Mouse (Mus musculus) erythroblast, embryonic 14.5 days (primary cell): ENCODE data around the gene Oas1g. TPM values are rescaled to one million over a fixed set of nuclear protein-coding genes. Genes with fewer than 3 reads are reported as not detected.
"Not testable (repeated sequence)": the region's sequence is repeated elsewhere in the genome, so short reads cannot be mapped to it uniquely, and the experiment has no call there.

Experiments
- H3K27me3 ChIP-seq: 2 replicates; pipeline ENCODE4 v1.6.1; 2012; ENCODE audit warnings: inconsistent platforms; ENCODE audit not compliant: control insufficient read depth
- H3K36me3 ChIP-seq: 2 replicates; pipeline ENCODE4 v1.6.1; 2012; ENCODE audit warnings: mild to moderate bottlenecking, inconsistent platforms; ENCODE audit not compliant: control insufficient read depth
- H3K4me1 ChIP-seq: 2 replicates; pipeline ENCODE4 v1.6.1; 2012; ENCODE audit warnings: inconsistent platforms; ENCODE audit not compliant: control insufficient read depth
- H3K4me3 ChIP-seq: replicated peaks from 2 replicates; pipeline ENCODE3; 2012; ENCODE audit warnings: moderate library complexity, mild to moderate bottlenecking, inconsistent platforms
- H3K9me3 ChIP-seq: 2 replicates; pipeline ENCODE4 v1.6.1; 2012; ENCODE audit warnings: low read length, inconsistent platforms, mixed read lengths; ENCODE audit not compliant: control insufficient read depth
- GATA1 ChIP-seq: IDR thresholded peaks from 2 replicates; pipeline ENCODE4 v1.6.1; 2012; ENCODE audit warnings: low read length, inconsistent platforms, mixed read lengths
- TAL1 ChIP-seq: IDR thresholded peaks from 3 replicates; pipeline ENCODE4 v1.6.1; 2012; ENCODE audit warnings: low read length, inconsistent platforms, mixed read lengths
- polyA plus RNA-seq: library from polyadenylated mRNA; stranded (reverse); fragments of >175 nt; gene quantifications from 2 replicates; pipeline ENCODE4 v1.2.3, GENCODE M21; 2012

The Oas1g gene
- polyA plus RNA-seq, 1 experiment: not detected

DNA sequence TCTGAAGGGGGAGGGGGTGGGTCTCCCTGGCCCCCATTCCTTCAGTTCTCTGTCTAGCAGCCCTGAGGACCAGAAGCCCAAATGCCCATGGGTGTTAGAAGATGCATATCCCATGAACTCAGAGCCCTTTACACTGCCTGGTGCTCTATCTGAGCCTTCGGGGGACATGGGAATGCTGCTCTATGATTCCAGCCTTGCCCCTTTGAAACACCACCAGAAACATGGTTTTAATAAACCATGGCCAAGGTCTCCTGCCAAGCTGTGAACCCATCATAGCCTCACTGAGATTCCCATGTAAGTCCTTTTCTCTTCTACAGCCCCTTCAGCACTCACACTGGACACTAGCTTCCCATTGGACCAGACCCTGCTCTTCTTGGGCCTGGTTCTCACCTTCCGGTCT lies 2.6 kb upstream of the Oas1g start:
- Histone ChIP-seq H3K36me3 (no peaks in the 10 kb centered on the region), H3K27me3 (no peaks in the 10 kb centered on the region), H3K4me1 (no peaks in the 10 kb centered on the region), H3K9me3 (peaks cover 2% of the 10 kb centered on the region; the same call in 1 of the 2 replicates), H3K4me3 (no peak overlapping the region)
- no peak for TF ChIP-seq TAL1
- no peak for TF ChIP-seq GATA1

GRCm38 (mm10) chr5:120888294-120888815 lies 942 bp upstream of the Oas1g start:
- not testable (repeated sequence) for H3K4me3 ChIP-seq, H3K36me3 ChIP-seq, H3K4me1 ChIP-seq, H3K9me3 ChIP-seq, H3K27me3 ChIP-seq

- TF ChIP-seq TAL1: no peak
- TF ChIP-seq GATA1: no peak
- Histone ChIP-seq H3K4me3 (no peak overlapping the region), H3K36me3 (no peaks in the 10 kb centered on the region)
Observed at GRCm38 (mm10) chr5:120887831-120888230, 418 bp upstream of the Oas1g start.

GRCm38 (mm10) chr5:120881681-120882080 lies 5.7 kb downstream of the Oas1g start:
- not testable (repeated sequence) for H3K36me3 ChIP-seq, H3K27me3 ChIP-seq, H3K4me1 ChIP-seq, H3K9me3 ChIP-seq, H3K4me3 ChIP-seq

More at GRCm38 (mm10) chr5:120887831-120888230, 418 bp upstream of the Oas1g start:
- no peaks in the 10 kb centered on the region for H3K27me3 ChIP-seq
- H3K9me3 ChIP-seq: peaks cover 2% of the 10 kb centered on the region; the same call in 1 of the 2 replicates
- H3K4me1 ChIP-seq: no peaks in the 10 kb centered on the region

DNA sequence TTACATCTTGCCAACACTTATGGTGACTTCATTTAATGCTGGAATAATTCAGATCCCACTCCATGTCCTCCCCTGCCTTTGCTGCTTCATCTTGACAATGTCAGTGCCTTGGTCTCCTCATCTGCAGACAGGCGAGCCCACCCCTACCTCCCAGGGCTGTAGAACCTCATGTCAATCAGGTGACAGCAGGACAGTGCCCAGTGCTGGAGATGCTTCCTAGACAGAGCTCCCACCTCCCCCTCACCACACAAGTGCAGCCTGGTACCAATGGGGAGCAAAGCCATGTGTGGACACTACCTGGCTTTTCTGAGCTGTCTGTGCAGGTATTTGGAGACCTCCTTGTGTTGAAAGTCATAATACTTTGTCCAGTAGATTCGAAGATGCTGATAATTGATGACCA lies 8.6 kb downstream of the Oas1g start:
- H3K9me3 ChIP-seq, H3K27me3 ChIP-seq, H3K4me1 ChIP-seq, H3K4me3 ChIP-seq, H3K36me3 ChIP-seq: not testable (repeated sequence)

DNA sequence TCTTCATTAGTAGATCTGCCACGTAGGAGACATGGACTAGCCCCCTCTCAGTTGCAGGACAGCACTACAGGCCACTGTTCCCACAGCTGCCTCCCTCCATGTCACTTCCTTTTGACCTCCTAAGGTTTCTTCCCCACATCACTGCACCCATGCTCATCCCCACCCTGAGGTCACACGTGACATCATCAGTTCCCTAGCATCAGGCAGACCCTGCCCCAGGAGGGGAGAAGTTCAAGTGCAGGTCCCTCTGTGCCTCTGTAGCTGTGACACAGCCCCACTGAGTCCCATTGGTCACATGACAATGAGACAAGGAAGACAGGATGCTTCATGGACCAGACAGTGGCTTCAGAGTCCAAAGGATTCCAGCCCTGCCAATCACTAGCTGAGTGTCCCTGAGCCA lies 10.0 kb downstream of the Oas1g start:
- not testable (repeated sequence) for H3K4me3 ChIP-seq, H3K4me1 ChIP-seq

GRCm38 (mm10) chr5:120876839-120877238 lies 10.6 kb downstream of the Oas1g start:
- H3K4me3 ChIP-seq, H3K4me1 ChIP-seq, H3K9me3 ChIP-seq, H3K27me3 ChIP-seq, H3K36me3 ChIP-seq: not testable (repeated sequence)

More for the DNA sequence above, 10.0 kb downstream of the Oas1g start:
- H3K27me3 ChIP-seq, H3K36me3 ChIP-seq, H3K9me3 ChIP-seq: not testable (repeated sequence)

DNA sequence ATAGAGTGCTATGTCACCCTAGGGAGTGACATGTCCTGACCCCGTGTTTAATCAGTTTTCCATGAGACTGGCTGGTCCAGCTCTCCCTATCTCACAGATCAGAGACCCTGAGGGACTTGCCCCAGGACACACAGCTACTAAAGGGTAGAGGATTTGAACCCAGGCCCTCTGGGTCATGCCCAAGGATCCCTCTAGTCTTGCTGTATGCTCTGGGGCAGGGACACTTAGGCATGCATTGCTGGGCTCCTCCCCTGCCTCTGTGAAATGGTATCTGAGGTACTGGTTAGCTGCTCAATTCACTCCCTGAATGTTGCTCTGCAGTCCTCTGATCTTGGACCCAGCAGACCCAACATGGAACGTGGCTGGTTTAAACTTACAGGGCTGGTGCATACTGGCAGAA lies 15.9 kb downstream of the Oas1g start:
- no peak for TF ChIP-seq GATA1
- TF ChIP-seq TAL1: no peak
- Histone ChIP-seq H3K4me1 (no peaks in the 10 kb centered on the region), H3K36me3 (no peaks in the 10 kb centered on the region), H3K4me3 (no peak overlapping the region), H3K9me3 (no peaks in the 10 kb centered on the region; the same call in 1 of the 2 replicates), H3K27me3 (no peaks in the 10 kb centered on the region)

DNA sequence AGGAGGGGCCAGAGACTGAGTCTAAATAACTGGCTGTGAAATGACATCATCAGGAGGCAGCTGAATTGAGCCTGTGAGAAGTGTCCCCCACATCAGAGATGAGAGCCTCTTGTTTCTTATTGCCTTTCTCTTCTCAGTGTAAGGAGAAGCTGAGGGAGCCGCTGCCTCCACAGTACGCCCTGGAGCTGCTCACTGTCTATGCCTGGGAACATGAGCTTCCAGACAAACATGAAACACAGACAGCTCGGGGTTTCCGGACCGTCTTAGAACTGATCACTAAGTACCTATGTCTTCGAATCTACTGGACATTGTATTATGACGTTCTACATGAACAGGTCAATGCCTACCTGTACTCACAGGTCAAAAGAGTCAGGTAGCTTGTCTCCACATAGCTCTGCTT lies 16.6 kb downstream of the Oas1g start:
- Histone ChIP-seq H3K4me1 (no peaks in the 10 kb centered on the region), H3K36me3 (no peaks in the 10 kb centered on the region), H3K4me3 (no peak overlapping the region), H3K27me3 (no peaks in the 10 kb centered on the region), H3K9me3 (no peaks in the 10 kb centered on the region; the same call in 1 of the 2 replicates)
- TF ChIP-seq TAL1 (no peak), GATA1 (no peak)

DNA sequence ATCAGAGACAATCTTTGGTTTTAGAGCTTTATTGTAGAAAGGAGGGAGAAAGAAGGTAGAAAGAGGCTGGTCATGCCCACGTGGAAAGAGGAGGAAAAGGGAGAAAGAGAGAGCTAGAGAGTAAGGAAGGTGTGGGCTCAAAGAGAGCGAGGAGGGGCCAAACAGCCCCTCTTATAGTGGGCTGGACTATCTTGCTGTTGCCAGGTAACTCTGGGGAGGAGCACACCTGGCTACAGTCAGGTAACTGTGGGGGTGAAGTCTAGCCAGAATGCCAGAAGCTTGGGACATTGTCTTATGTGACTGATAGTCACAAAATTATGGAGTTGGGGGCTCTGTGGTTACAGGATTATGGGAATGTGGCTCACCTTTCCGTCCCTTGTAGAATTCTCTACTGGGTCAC lies 17.3 kb downstream of the Oas1g start:
- no peak for TF ChIP-seq TAL1
- no peaks in the 10 kb centered on the region for H3K36me3 ChIP-seq

More for the DNA sequence above, 17.3 kb downstream of the Oas1g start:
- H3K9me3 ChIP-seq: no peaks in the 10 kb centered on the region; the same call in 1 of the 2 replicates
- H3K27me3 ChIP-seq: no peaks in the 10 kb centered on the region
- H3K4me3 ChIP-seq: no peak overlapping the region
- H3K4me1 ChIP-seq: no peaks in the 10 kb centered on the region
